Mouse (Mus musculus) liver, adult 2 months (tissue): ENCODE results near the gene Elmo2.

ENCODE experiments used
- CTCF ChIP-seq: fragments of 200-500 bp; IDR thresholded peaks from 2 replicates; pipeline ENCODE4 v1.5.1; 2011; ENCODE audit warnings: low read depth, low read length, control low read depth
- POLR2A ChIP-seq: fragments of 200-500 bp; IDR thresholded peaks from 2 replicates; pipeline ENCODE4 v1.6.1; 2011; ENCODE audit warnings: low read length, control low read depth; ENCODE audit not compliant: insufficient read depth; ENCODE audit errors: extremely low read depth

DNA sequence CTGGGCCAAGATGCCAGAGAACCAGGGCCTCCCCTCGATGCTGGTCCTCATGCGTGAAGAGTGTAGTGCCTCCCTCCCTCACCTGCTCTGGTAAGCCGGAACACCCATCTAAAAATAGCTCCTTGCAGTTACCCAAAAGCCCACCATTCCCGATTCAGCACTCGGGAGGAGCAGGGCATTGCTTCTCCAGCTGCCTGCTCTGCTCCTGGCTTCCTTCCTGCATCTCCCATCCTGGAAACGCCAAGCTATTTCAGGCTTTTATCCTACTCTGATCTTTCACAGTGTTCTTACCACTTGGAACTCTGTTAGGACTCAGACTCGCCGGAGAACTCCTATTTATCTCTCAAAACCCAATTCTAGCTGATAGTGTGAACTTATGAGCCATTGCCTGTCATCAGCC, 85.9 kb downstream of the Elmo2 start:
- TF ChIP-seq POLR2A (no peak), CTCF (no peak)
